Mouse (Mus musculus) layer of hippocampus, postnatal 36 days (tissue): ENCODE measurements around the gene Stxbp1. TPM values are rescaled to one million over a fixed set of nuclear protein-coding genes. Genes with fewer than 3 reads are reported as not detected.

Source experiments
- DNase-seq, 2 experiments: peaks; one replicate each; pipeline ENCODE4 v3.0.0; 2022
- total RNA-seq, 2 experiments: library from RNA; stranded (reverse); gene quantifications; 2 replicates each; pipeline ENCODE4 v1.2.3; 2021

Gene Stxbp1
- total RNA-seq, 2 experiments from 2014 or later = 561 to 604 TPM

- no peak for DNase-seq
These were observed 59.9 kb downstream of the Stxbp1 start for GRCm38 (mm10) chr2:32787176-32787575.

DNA sequence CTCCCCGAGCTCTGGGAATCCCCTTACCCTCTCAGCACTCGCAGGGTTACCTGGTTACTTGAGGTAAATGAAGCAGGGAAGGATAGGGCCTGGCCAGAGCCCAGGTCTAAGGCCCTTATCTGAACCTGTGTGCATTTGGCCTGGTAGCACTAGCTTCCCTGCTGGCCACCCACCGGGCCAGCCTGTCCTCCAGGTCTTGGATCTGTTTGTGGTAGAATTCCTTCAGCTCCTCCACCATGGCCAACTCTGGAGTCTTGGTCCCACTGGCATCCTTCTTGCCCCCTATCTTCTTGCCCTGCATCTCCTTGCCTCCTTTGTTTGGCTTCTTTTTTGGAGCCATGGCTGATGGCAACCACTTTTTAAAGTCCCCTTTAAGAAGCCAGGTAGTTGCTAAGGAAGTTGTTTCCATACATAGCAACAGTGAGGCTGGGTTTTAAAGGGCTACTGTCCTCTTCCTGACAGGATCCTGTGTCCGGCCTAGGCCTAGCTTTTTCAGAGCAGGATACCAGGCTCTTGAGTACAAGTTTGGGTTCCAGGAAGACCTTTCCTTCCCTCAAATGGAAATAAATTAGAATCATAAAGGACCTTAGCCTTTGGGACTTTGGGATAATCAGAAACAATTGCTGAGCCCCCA is 62.9 kb downstream of the Stxbp1 start, which contains the start of gene Cfap157:
Gene Cfap157 (minus strand): TSS at position 381 of the 634 bp plus-strand sequence.
- no peak for DNase-seq

DNA sequence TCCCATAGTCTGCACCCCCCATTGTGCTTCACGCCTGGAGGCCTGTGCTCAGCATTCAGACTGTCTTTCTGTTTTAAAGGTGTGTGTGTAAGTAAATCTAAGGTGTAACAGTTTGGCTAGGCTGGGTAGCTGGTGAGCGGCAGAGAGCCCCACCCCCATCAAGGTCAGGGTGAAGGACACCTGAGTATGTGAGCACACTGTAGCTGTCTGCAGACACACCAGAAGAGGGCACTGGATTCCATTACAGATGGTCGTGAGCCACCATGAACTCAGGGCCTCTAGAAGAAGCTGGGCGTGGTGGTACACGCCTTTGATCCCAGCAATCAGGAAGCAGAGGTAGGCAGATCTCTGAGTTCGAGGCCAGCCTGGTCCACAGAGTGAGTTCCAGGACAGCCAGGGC is 65.3 kb downstream of the Stxbp1 start:
- no peak for DNase-seq

GRCm38 (mm10) chr2:32779714-32780113 is 67.3 kb downstream of the Stxbp1 start:
- DNase-seq = no peak

DNA sequence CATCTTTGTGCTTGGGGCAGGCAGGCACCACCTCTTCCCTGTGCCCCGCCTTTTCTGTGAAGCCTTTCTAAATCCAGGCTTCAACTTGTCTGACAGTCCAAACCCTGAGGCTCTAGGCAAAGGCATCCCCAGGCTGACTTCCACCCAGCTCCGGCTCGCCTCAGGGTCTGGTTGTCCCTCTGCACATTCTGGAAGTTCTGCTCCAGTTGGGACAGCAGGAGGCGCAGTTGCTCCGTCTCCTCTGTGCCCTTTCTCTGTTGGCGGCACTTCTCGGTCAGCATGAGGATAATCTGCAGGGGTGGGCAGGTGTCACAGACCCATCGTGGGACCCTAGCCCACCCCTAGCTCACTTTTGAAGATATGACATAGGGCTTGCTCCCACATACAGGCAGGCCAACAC is 67.9 kb downstream of the Stxbp1 start:
- DNase-seq = peak; percentile 58

DNA sequence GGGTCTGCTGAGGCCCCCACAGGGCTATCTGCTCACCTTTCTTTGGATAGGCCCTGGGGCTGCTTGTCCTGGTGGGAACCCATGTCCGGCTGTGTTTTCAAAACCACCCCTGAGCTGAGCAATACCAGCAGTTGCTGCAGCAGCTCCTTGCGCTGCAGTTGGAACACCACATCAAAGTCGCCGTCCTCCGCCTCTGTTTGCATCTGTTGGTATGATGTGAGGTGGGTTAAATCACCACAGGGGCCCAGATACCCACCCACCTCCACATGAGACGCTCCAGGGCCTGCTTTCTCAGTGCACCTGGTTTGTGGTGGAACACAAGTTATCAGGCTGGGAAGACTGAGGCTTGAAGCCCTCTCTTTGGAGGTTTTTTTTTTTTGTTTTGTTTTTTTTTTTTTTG is 69.0 kb downstream of the Stxbp1 start:
- DNase-seq = no peak

DNA sequence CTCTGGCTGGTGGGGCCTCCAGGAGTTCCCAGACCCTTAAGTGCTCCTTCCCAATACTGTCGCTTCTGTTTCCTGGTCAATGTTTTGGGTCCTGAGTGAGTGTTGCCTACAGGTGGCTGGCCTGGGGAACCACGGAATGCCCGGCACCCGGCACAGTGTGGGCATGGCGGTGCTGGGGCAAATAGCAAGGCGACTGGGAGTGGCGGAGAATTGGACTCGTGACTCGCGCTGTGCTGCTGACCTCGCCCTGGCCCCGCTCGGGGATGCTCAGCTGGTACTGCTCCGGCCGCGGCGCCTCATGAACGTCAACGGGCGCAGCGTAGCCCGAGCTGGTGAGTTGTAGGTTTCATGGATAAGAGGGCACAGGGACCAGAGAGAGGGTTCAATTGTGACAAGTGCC is 70.9 kb downstream of the Stxbp1 start:
- DNase-seq = no peak

GRCm38 (mm10) chr2:32775359-32776074 is 71.5 kb downstream of the Stxbp1 start, which contains the start of the genes Ttc16 and Ptrh1:
Gene Ttc16 (minus strand): TSS chr2:32775633.
Gene Ptrh1 (plus strand): TSS chr2:32775786.
- DNase-seq = peak; percentile 97

DNA sequence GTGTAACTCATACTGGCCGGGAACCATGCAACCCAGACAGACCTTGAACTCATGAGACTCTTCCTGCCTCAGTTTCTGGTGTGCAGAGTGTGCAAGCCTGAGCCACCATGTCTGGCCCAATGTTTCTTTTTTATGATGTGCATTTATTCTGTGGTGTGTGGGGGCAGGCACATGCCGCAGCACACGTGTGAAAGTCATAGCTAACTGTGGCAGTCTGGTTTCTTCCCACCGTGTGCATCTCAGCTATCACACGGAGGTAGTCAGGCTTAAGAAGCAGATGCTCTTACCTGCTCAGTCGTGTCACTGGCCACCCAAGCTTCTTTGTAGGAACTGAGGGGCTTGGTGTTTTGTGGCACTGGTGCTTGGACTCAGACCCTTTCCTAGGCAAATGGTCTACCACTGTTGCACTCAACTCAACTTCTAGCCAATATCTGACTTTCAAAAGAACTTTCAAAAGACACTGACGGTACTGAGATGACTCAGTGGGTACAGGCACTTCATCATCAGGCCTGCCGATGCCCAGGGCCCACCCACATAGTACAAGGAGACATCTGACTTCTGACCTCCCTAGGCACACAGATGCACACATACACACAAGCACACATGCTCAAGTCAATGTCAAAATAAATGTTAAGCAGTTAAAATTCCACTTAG is 74.3 kb downstream of the Stxbp1 start:
- DNase-seq = no peak

DNA sequence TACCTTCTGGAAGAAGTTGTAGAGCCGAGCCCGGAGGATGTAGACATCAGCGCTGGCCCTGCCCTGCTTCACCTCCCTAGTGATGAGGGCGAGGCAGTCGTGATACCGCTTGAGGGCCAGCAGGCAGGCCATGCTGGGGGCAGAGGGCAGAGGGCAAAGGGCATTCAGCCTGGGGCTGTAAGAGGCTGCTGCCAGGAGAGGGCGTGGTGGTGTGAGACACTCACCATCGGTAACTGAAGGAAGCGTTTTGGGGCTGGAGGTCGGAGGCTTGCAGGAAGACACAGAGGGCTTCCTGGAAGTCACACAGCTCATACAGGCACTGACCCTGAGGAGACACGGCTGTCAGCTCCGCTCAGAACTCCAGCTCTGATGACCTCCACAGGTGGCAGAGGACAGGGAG is 75.2 kb downstream of the Stxbp1 start:
- no peak for DNase-seq

GRCm38 (mm10) chr2:32769327-32770085 is 77.5 kb downstream of the Stxbp1 start:
- no peak for DNase-seq

- DNase-seq = no peak
These were observed 78.3 kb downstream of the Stxbp1 start for GRCm38 (mm10) chr2:32768661-32769285.

- DNase-seq = no peak
These were observed 79.8 kb downstream of the Stxbp1 start for GRCm38 (mm10) chr2:32767241-32767640.

GRCm38 (mm10) chr2:32763353-32763752 is 83.7 kb downstream of the Stxbp1 start:
- DNase-seq = no peak

GRCm38 (mm10) chr2:32761859-32762258 is 85.2 kb downstream of the Stxbp1 start:
- no peak for DNase-seq

DNA sequence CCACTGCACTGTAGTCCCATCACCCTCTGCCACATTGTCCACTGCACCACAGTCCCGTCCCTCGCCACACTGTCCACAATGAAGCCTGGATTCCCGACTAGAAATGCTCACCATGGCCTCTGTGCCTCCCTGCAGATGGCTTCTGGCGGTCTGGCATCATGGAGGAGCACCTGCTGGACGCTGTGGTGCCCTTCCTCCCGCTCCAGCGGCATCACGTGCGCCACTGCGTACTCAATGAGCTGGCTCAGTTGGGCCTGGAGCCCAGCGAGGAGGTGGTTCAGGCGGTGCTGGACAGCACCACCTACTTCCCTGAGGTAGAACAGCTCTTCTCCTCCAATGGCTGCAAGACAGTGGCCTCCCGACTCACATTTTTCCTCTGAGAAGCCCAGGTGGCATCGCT is 85.7 kb downstream of the Stxbp1 start:
- DNase-seq = no peak

GRCm38 (mm10) chr2:32759001-32759400 is 88.0 kb downstream of the Stxbp1 start:
- DNase-seq = no peak

DNA sequence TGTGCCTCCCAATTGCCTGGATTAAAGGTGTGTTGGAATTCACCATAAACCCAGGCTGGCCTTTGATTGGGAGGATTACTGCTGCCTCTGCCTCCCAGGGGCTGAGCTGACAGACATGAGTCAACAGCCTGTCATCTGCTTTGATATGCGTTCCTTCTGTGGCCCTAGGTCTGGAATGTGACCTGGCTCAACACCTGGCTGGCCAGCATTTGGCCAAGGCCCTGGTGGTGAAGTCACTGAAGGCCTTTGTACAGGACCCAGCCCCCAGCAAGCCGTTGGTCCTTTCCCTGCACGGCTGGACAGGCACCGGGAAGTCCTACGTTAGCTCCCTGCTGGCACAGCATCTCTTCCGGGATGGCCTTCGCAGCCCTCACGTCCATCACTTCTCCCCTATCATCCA is 88.5 kb downstream of the Stxbp1 start:
- DNase-seq = no peak

- peak; percentile 95 to 97 for DNase-seq
These were observed 89.8 kb downstream of the Stxbp1 start, which contains the start of gene Tor2a for GRCm38 (mm10) chr2:32757056-32757845. Gene Tor2a (plus strand): TSS chr2:32757234.

DNA sequence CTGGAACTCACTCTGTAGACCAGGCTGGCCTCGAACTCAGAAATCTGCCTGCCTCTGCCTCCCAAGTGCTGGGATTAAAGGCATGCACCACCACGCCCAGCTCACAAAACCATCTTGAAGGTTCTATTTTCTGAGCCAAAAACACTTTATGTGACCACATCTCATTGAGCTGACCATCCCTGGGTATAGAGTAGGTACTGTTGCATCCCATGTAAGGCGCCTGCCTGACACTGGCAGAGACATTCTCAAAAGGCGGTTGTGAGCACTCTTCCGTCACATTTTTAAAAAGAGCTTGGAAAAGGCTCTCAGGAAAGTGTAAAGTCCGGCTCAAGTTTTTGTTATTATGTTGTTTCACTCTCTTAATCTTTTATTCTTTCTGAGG is 90.4 kb downstream of the Stxbp1 start:
- DNase-seq = no peak

GRCm38 (mm10) chr2:32752181-32752580 is 94.9 kb downstream of the Stxbp1 start:
- DNase-seq = no peak
